Mouse (Mus musculus) C2C12 (cell line): ENCODE data around the gene Gm44805. TPM values are rescaled to one million over a fixed set of nuclear protein-coding genes. Genes with fewer than 3 reads are reported as not detected.
A peak's percentile ranks its signal among the peaks of the same experiment; 100 is the strongest.

Experiments used
- H3K27me3 ChIP-seq: one replicate; pipeline ENCODE4 v1.6.1; 2011; ENCODE audit not compliant: control insufficient read depth, insufficient read depth, insufficient read length
- H3K36me3 ChIP-seq: one replicate; pipeline ENCODE4 v1.6.1; 2011; ENCODE audit not compliant: control insufficient read depth, insufficient read depth
- H3K4me3 ChIP-seq: one replicate; pipeline ENCODE4 v1.5.1; 2011; ENCODE audit warnings: mild to moderate bottlenecking, control low read depth; ENCODE audit not compliant: poor library complexity, insufficient read depth, severe bottlenecking
- H3K79me2 ChIP-seq: one replicate; pipeline ENCODE4 v1.6.1; 2011; ENCODE audit not compliant: control insufficient read depth, insufficient read depth
- H3K79me3 ChIP-seq: one replicate; pipeline ENCODE4 v1.6.1; 2011; ENCODE audit warnings: low read depth, control low read depth
- H3ac ChIP-seq: one replicate; pipeline ENCODE3; 2011; ENCODE audit warnings: low read depth; ENCODE audit not compliant: control insufficient read depth, insufficient read length
- CEBPB ChIP-seq: IDR thresholded peaks from one replicate; pipeline ENCODE4 v1.6.1; 2011; ENCODE audit warnings: low read depth, mild to moderate bottlenecking, control low read depth, moderate library complexity
- CTCF ChIP-seq: IDR thresholded peaks from one replicate; pipeline ENCODE4 v1.5.1; 2011; ENCODE audit not compliant: control insufficient read depth, insufficient read depth, insufficient read length
- FOSL1 ChIP-seq: IDR thresholded peaks from one replicate; pipeline ENCODE4 v1.8.0; 2011; ENCODE audit warnings: mild to moderate bottlenecking, low read length; ENCODE audit not compliant: poor library complexity, insufficient read depth, severe bottlenecking
- MAX ChIP-seq: IDR thresholded peaks from one replicate; pipeline ENCODE4 v1.6.1; 2011; ENCODE audit warnings: mild to moderate bottlenecking, control low read depth
- MYOD1 ChIP-seq: IDR thresholded peaks from one replicate; pipeline ENCODE4 v1.6.1; 2011; ENCODE audit warnings: low read depth; ENCODE audit not compliant: control insufficient read depth, insufficient read length
- MYOG ChIP-seq: IDR thresholded peaks from one replicate; pipeline ENCODE4 v1.6.1; 2011; ENCODE audit not compliant: control insufficient read depth, insufficient read length; ENCODE audit errors: extremely low read depth
- USF1 ChIP-seq: IDR thresholded peaks from one replicate; pipeline ENCODE4 v1.6.1; 2011; ENCODE audit warnings: low read depth, mild to moderate bottlenecking, control low read depth, moderate library complexity
- polyA plus RNA-seq: library from polyadenylated mRNA; unstranded; fragments of >200 nt; fragmentation: generic; extraction: Trizol; gene quantifications from one replicate; pipeline ENCODE4 v1.2.1, GENCODE M21; 2012; ENCODE audit warnings: missing spikeins

Gene Gm44805
- polyA plus RNA-seq, 1 experiment: not detected

GRCm38 (mm10) chr7:19713598-19713997 is 32.4 kb upstream of the Gm44805 start:
- H3K36me3 ChIP-seq: peaks cover 40% of the 10 kb centered on the region
- no peak overlapping the region for H3ac ChIP-seq
- TF ChIP-seq MAX (no peak), FOSL1 (no peak)
- peaks cover 46% of the 10 kb centered on the region for H3K79me2 ChIP-seq
- H3K27me3 ChIP-seq: no peaks in the 10 kb centered on the region
- peaks cover 26% of the 10 kb centered on the region for H3K79me3 ChIP-seq
- no peak overlapping the region for H3K4me3 ChIP-seq

GRCm38 (mm10) chr7:19713196-19713595 is 32.0 kb upstream of the Gm44805 start:
- Histone ChIP-seq H3K27me3 (no peaks in the 10 kb centered on the region), H3K36me3 (peaks cover 42% of the 10 kb centered on the region), H3K79me2 (peaks cover 46% of the 10 kb centered on the region), H3K4me3 (no peak overlapping the region), H3ac (no peak overlapping the region), H3K79me3 (peaks cover 26% of the 10 kb centered on the region)
- no peak for TF ChIP-seq CEBPB
- peak; percentile 1 for TF ChIP-seq CTCF

GRCm38 (mm10) chr7:19712414-19712813 is 31.2 kb upstream of the Gm44805 start:
- TF ChIP-seq MYOG (no peak), USF1 (no peak), MAX (no peak), FOSL1 (no peak), MYOD1 (no peak), CTCF (no peak), CEBPB (no peak)
- peaks cover 26% of the 10 kb centered on the region for H3K79me3 ChIP-seq
- H3K4me3 ChIP-seq: no peak overlapping the region
- peaks cover 46% of the 10 kb centered on the region for H3K79me2 ChIP-seq
- peaks cover 44% of the 10 kb centered on the region for H3K36me3 ChIP-seq
- no peaks in the 10 kb centered on the region for H3K27me3 ChIP-seq
- H3ac ChIP-seq: no peak overlapping the region

GRCm38 (mm10) chr7:19710650-19711049 is 29.4 kb upstream of the Gm44805 start:
- Histone ChIP-seq H3K79me3 (peaks cover 26% of the 10 kb centered on the region), H3ac (no peak overlapping the region), H3K36me3 (peaks cover 50% of the 10 kb centered on the region), H3K27me3 (no peaks in the 10 kb centered on the region), H3K4me3 (no peak overlapping the region), H3K79me2 (peaks cover 46% of the 10 kb centered on the region)
- no peak for TF ChIP-seq MYOD1
- TF ChIP-seq CTCF: no peak

- Histone ChIP-seq H3ac (no peak overlapping the region), H3K27me3 (no peaks in the 10 kb centered on the region), H3K36me3 (peaks cover 22% of the 10 kb centered on the region), H3K79me2 (peaks cover 6% of the 10 kb centered on the region), H3K79me3 (no peaks in the 10 kb centered on the region), H3K4me3 (no peak overlapping the region)
- TF ChIP-seq MYOG: no peak
- no peak for TF ChIP-seq USF1
- TF ChIP-seq MYOD1: no peak
- no peak for TF ChIP-seq FOSL1
- TF ChIP-seq CTCF: no peak
- TF ChIP-seq CEBPB: no peak
- no peak for TF ChIP-seq MAX
These were observed 24.0 kb upstream of the Gm44805 start for GRCm38 (mm10) chr7:19705271-19705670.

- no peak for TF ChIP-seq CEBPB
- TF ChIP-seq MYOG: no peak
- TF ChIP-seq USF1: no peak
- TF ChIP-seq MYOD1: no peak
- no peak for TF ChIP-seq FOSL1
- no peak for TF ChIP-seq MAX
- no peak for TF ChIP-seq CTCF
- H3K27me3 ChIP-seq: no peaks in the 10 kb centered on the region
- no peak overlapping the region for H3ac ChIP-seq
- peaks cover 17% of the 10 kb centered on the region for H3K36me3 ChIP-seq
- H3K79me2 ChIP-seq: peaks cover 3% of the 10 kb centered on the region
- H3K4me3 ChIP-seq: no peak overlapping the region
- H3K79me3 ChIP-seq: no peaks in the 10 kb centered on the region
These were observed 23.3 kb upstream of the Gm44805 start for GRCm38 (mm10) chr7:19704475-19704874.
